Mouse (Mus musculus) MEL-GATA-1-ER (cell line): Measurements from ENCODE around the gene Pard3.

ENCODE experiments used
- DNase-seq: peaks from one replicate; pipeline ENCODE4 v3.0.0-alpha.2; 2012; ENCODE audit warnings: low read depth; ENCODE audit errors: extremely low read depth

Pard3 gene

GRCm38 (mm10) chr8:127284462-127285216 is 220.9 kb downstream of the Pard3 start:
- DNase-seq, result no peak

DNA sequence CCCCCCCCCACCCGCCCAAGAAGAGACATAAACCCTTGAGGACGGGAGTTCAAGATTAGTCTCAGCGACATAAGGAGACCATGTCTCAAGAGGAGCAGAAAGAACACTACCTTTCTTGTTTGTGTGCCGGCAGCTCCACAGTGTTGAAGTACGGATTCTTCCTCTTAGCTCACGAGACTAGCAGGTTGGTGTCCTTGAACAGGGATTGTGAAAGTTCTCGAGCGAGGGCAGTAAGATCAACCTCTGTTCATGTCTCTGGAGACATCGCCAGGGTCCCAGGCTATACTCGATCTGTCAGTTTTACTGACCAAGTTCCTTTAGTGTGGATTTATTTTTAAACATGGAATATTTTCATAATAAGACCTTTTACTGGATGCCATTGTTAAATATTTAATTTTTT is 224.1 kb downstream of the Pard3 start:
- no peak for DNase-seq

- no peak for DNase-seq
Measured at GRCm38 (mm10) chr8:127292307-127292706, 228.6 kb downstream of the Pard3 start.

- no peak for DNase-seq
Measured at GRCm38 (mm10) chr8:127293025-127293729, 229.5 kb downstream of the Pard3 start.

GRCm38 (mm10) chr8:127294061-127294460 is 230.4 kb downstream of the Pard3 start:
- no peak for DNase-seq

GRCm38 (mm10) chr8:127295848-127296247 is 232.2 kb downstream of the Pard3 start:
- DNase-seq, result no peak

GRCm38 (mm10) chr8:127300493-127300892 is 236.8 kb downstream of the Pard3 start:
- no peak for DNase-seq

- DNase-seq, result no peak
Measured at GRCm38 (mm10) chr8:127302847-127303445, 239.3 kb downstream of the Pard3 start.

- DNase-seq, result no peak
Measured at GRCm38 (mm10) chr8:127307026-127307425, 243.3 kb downstream of the Pard3 start.

- DNase-seq, result no peak
Measured at GRCm38 (mm10) chr8:127309363-127309762, 245.7 kb downstream of the Pard3 start.

DNA sequence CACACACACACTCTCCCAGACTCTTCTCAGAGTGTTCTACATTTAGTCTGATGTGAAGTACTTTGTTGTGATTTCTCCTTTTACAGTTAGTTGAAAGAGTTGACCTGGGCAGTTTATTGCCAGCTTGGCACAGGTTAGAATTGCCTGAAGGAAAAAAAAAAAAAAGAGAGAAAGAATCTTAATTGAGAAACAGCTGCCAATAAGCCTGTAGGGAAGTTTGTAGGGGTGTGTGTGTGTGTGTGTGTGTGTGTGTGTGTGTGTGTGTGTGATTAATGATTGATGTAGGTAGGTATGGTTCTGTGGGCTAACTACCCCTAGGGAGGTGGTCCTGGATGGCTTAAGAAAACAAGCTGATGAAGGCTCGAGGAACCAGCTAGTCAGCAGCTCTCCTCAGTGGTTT is 252.1 kb downstream of the Pard3 start:
- no peak for DNase-seq

GRCm38 (mm10) chr8:127317914-127318313 is 254.2 kb downstream of the Pard3 start:
- DNase-seq, result no peak

- DNase-seq, result no peak
Measured at GRCm38 (mm10) chr8:127318377-127319159, 254.9 kb downstream of the Pard3 start.

- DNase-seq, result no peak
Measured at GRCm38 (mm10) chr8:127320930-127321329, 257.2 kb downstream of the Pard3 start.

DNA sequence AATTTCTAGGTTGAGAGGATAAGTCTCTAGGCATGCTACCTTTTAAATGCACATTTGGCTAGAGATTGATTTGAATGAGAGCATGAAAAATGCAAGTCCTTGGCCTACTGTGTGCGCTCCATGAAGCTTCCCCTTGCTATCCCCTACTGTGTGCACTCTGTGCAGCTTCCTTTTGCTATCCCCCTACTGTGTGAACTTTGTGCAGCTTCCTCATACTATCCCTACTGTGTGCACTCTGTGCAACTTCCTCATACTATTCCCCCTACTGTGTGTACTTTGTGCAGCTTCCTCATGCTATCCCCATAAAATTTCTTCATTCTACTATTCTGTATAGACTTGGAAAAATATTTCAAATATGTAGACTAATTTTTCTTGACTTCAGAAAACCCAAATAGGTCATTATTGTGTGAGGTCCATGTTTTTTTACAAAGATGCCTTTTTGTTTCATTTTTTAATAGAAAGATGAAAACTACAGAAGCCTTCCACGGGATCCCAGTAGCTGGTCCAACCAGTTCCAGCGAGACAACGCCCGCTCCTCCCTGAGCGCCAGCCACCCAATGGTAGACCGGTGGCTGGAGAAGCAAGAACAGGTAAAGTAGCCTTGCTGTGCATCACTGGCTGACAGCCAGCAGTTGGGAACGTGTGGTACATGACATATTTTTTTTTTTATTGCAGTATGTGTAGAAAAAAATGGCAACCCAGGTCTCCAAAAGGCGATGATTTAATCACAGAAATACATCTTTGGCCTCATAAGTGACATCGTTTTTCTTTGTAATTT is 260.1 kb downstream of the Pard3 start:
- no peak for DNase-seq

DNA sequence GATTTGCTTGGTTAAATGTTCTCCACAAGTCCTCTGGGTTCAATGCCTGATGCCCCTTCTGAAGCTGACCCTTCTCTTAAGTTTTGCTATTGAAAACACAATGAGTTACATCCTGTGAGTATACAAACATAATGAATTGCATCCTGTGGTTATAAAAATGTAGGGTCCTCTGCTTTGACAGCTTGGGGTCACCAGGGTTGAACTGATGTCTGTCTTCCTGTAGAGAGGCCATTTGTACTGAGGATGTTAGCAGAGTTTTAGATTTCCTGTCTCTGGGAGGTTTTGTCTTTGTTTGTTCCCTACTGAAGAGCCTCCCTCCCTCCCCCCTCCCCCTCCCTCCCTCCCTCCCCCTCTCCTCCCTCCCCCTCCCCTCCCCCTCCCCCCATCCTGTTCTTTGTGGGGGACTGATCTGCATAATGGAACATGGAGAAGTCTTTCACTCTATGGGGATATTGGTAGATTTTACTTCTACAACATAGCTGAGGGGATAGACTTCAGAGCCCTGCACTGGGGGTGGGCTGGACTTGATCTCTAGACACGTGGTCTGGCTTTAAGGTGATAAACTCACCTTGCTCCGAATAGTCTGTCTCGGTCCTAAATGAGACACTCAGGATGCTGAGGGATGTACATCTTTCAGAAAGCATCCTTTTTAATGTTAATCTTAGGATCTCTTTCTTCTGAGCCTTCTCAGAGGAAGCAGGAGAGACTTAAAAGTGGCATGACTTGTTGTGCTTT is 261.3 kb downstream of the Pard3 start:
- no peak for DNase-seq

DNA sequence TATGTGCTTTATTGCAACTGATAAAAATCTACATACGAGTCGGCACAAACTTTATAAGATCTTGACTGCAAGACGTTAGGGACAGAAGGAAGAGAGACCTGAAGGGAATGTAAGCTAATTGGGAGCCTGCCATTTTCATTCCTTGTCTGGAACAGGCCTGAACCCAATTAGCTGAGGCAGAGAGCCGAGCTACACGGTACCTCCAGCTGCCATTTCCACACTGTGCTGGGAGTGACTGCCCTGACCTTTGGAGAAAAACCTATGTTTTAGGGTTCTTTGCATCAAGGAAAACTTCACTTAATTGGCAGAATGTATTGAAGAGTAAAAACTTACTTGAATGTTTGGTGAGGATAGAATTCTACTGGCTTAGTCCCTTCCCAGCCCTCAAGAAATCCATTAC is 262.1 kb downstream of the Pard3 start:
- no peak for DNase-seq

GRCm38 (mm10) chr8:127330258-127331187 is 266.8 kb downstream of the Pard3 start:
- no peak for DNase-seq

- DNase-seq, result no peak
Measured at GRCm38 (mm10) chr8:127331751-127332150, 268.1 kb downstream of the Pard3 start.
